Mouse (Mus musculus): ENCODE measurements around the gene Sde2. TPM values are rescaled to one million over a fixed set of nuclear protein-coding genes. Genes with fewer than 3 reads are reported as not detected.
A peak's percentile ranks its signal among the peaks of the same experiment; 100 is the strongest.

Sde2 gene
- polyA plus RNA-seq (2016; fragmentation: Nextera tagmentation; extraction: Ambion mirVana), result 30.7 and 32.3 TPM in 2 replicates

DNA sequence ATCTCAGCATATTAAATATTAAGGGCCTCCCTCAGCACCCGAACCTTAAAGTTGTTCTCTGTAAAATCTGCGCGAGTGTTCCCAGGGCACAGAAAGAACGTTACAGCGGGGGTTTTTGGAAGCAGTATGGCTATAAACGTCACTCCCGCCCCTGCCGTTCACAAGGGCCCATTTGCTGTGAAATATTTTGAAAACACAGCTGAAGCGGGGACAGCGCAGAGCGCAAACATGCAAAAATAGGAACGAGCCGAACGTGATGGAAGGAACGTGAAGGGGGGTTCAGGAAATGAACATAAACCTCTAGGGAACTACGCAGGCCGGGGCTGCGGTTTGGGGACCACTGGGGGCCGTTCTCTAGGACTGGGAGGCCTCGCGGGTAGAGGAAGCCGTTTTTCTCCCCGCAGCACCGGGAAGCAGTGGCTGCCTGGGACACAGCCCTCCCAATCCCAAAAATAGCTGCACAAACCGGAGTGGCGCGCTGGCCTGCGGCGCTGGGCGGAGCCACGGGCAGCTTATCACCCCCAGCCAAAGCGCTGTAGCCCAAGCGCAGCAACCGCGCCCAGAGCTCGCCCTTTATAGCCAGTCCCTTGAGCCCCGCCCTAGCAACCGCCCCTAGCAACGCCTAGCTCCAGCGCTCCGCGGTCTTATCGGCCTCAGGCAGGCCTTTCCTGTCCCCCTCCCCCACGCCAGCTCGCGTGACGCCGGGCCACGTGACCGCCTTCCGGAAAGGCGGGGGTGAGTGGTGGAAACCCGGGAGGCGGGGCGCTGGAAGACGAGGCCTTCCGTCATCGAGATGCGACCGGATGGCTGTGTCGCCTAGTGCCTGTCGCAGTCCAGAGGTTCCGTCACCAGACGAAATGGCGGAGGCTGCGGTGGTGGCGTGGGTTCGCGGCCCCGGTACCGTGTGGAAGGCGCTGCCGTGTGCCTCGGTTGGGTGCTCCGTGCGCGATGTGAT lies at the start of gene Sde2:
Sde2 (plus strand) TSS at position 812 of the 955 bp plus-strand sequence.
- peak within 1 kb of the TSS; percentile 82 for H3K4me2 ChIP-seq
- peak; percentile 98 for ATAC-seq (ENCODE audit: insufficient number of reproducible peaks, low FRiP score)
- WGBS, result 1% methylated on average over 77 of the region's 77 CpGs
- H3K9ac ChIP-seq, result peak within 1 kb of the TSS; percentile 90
- peaks cover 31% of the 10 kb centered on the region for H3K4me1 ChIP-seq (replicated peaks)
- peak within 1 kb of the TSS; percentile 84 for H3K4me3 ChIP-seq
- peak within 1 kb of the TSS; percentile 99 for H3K27ac ChIP-seq (ENCODE audit: poor library complexity, severe bottlenecking)
- peaks cover 5% of the 10 kb centered on the region for H3K36me3 ChIP-seq
- H3K9me3 ChIP-seq (replicated peaks), result no peaks in the 10 kb centered on the region
- H3K27me3 ChIP-seq (replicated peaks), result no peaks in the 10 kb centered on the region

GRCm38 (mm10) chr1:180801466-180801994 lies 49.4 kb upstream of the Sde2 start:
- Histone ChIP-seq H3K27ac (ENCODE audit: poor library complexity, severe bottlenecking) (0 out of 2 replicates have a peak overlapping the region, but pooled peaks have one; percentile 38), H3K9me3 (replicated peaks) (peaks cover 10% of the 10 kb centered on the region), H3K4me1 (replicated peaks) (peaks cover 7% of the 10 kb centered on the region; the same call in 1 of the 2 replicates), H3K27me3 (replicated peaks) (no peaks in the 10 kb centered on the region), H3K4me3 (no peak overlapping the region), H3K4me2 (no peak overlapping the region), H3K9ac (no peak overlapping the region), H3K36me3 (peaks cover 61% of the 10 kb centered on the region)
- WGBS, result 54% methylated on average over 3 of the region's 3 CpGs
- ATAC-seq (ENCODE audit: insufficient number of reproducible peaks, low FRiP score), result peak; percentile 44; the same call in 1 of the 2 replicates

GRCm38 (mm10) chr1:180803881-180804280 lies 47.0 kb upstream of the Sde2 start:
- Histone ChIP-seq H3K9me3 (replicated peaks) (0 out of 2 replicates have a peak, but pooled peaks cover 5% of the 10 kb centered on the region), H3K27ac (ENCODE audit: poor library complexity, severe bottlenecking) (no peak overlapping the region), H3K4me3 (no peak overlapping the region), H3K9ac (no peak overlapping the region), H3K36me3 (peaks cover 75% of the 10 kb centered on the region), H3K4me2 (no peak overlapping the region), H3K27me3 (replicated peaks) (no peaks in the 10 kb centered on the region), H3K4me1 (replicated peaks) (peaks cover 12% of the 10 kb centered on the region; the same call in 1 of the 2 replicates)
- no peak for ATAC-seq (ENCODE audit: insufficient number of reproducible peaks, low FRiP score)
- 91% methylated on average over 6 of the region's 6 CpGs for WGBS

GRCm38 (mm10) chr1:180808831-180809230 lies 42.1 kb upstream of the Sde2 start:
- peaks cover 20% of the 10 kb centered on the region for H3K4me1 ChIP-seq (replicated peaks)
- no peak overlapping the region for H3K27ac ChIP-seq (ENCODE audit: poor library complexity, severe bottlenecking)
- H3K9ac ChIP-seq, result no peak overlapping the region
- H3K9me3 ChIP-seq (replicated peaks), result no peaks in the 10 kb centered on the region
- WGBS, result 76% methylated on average over 5 of the region's 5 CpGs
- no peak overlapping the region for H3K4me2 ChIP-seq
- H3K36me3 ChIP-seq, result peaks cover 62% of the 10 kb centered on the region
- H3K27me3 ChIP-seq (replicated peaks), result no peaks in the 10 kb centered on the region
- no peak overlapping the region for H3K4me3 ChIP-seq
- no peak for ATAC-seq (ENCODE audit: insufficient number of reproducible peaks, low FRiP score)

DNA sequence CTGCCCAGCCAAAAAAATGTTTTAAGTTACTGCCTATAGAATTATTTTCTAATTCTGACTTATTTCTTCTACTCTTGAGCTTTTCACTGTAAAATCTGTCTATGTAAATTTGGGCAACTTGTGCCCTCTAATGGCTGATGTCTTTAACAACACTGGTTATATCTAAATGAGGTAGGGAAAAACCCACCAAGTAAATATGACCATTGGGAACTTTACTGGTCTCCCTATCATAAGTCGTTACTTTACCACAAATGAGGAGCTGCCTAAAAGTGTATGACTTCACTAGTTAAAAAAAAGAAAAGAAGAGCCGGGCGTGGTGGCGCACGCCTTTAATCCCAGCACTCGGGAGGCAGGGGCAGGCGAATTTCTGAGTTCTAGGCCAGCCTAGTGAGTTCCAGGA lies 40.0 kb upstream of the Sde2 start:
- H3K27ac ChIP-seq (ENCODE audit: poor library complexity, severe bottlenecking), result no peak overlapping the region
- peaks cover 34% of the 10 kb centered on the region for H3K4me1 ChIP-seq (replicated peaks)
- H3K9me3 ChIP-seq (replicated peaks), result no peaks in the 10 kb centered on the region
- peak overlapping the region; percentile 61 for H3K4me2 ChIP-seq
- no peaks in the 10 kb centered on the region for H3K27me3 ChIP-seq (replicated peaks)
- 76% methylated on average over 7 of the region's 7 CpGs for WGBS
- no peak overlapping the region; the same call in 1 of the 2 replicates for H3K9ac ChIP-seq
- H3K4me3 ChIP-seq, result peak overlapping the region; percentile 34
- ATAC-seq (ENCODE audit: insufficient number of reproducible peaks, low FRiP score), result no peak
- H3K36me3 ChIP-seq, result peaks cover 41% of the 10 kb centered on the region

DNA sequence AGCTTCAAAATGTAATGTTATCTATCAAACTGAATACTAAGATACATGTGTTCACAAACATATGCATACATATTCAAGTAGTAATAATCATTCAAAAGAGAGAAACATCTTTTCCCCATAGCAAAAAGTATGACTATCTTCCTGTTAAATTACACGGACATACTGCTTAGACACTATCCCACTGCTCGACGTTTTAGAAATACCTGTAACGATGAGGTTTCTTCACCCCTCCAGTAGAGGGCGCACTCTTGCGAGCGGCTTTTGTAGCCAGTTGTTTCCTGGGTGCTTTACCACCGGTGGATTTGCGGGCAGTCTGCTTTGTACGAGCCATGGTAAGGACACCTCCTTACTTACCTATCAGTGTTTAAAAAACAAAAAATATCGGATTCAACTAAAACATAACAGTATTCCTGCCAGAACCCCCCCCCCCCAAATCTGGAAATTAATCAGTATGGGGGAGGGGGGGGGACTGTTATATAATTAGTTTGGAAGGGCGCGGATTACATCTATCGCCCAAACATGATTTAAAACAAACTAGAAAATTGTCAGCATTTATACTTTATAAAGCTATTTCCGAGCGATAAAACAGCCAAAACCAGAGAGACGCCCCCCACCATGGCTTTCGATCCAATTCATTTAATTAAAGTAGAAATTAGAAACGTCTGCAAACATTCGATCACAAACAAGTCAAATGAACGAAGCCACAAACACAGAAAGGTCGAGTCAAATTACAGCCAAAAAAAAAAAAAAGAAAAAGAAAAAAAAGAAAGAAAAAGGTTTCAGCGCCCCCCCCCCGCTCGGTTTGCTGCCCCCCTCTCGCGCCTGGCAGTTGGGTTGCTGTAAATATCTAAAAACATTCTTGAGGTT lies 39.1 kb upstream of the Sde2 start:
- H3K4me1 ChIP-seq (replicated peaks), result peaks cover 34% of the 10 kb centered on the region
- H3K9me3 ChIP-seq (replicated peaks), result no peaks in the 10 kb centered on the region
- H3K27me3 ChIP-seq (replicated peaks), result no peaks in the 10 kb centered on the region
- H3K4me2 ChIP-seq, result peak overlapping the region; percentile 53
- ATAC-seq (ENCODE audit: insufficient number of reproducible peaks, low FRiP score), result no peak
- H3K36me3 ChIP-seq, result peaks cover 32% of the 10 kb centered on the region
- H3K9ac ChIP-seq, result peak overlapping the region; percentile 100
- peak overlapping the region; percentile 100 for H3K27ac ChIP-seq (ENCODE audit: poor library complexity, severe bottlenecking)
- WGBS, result 5% methylated on average over 27 of the region's 27 CpGs
- H3K4me3 ChIP-seq, result peak overlapping the region; percentile 93

DNA sequence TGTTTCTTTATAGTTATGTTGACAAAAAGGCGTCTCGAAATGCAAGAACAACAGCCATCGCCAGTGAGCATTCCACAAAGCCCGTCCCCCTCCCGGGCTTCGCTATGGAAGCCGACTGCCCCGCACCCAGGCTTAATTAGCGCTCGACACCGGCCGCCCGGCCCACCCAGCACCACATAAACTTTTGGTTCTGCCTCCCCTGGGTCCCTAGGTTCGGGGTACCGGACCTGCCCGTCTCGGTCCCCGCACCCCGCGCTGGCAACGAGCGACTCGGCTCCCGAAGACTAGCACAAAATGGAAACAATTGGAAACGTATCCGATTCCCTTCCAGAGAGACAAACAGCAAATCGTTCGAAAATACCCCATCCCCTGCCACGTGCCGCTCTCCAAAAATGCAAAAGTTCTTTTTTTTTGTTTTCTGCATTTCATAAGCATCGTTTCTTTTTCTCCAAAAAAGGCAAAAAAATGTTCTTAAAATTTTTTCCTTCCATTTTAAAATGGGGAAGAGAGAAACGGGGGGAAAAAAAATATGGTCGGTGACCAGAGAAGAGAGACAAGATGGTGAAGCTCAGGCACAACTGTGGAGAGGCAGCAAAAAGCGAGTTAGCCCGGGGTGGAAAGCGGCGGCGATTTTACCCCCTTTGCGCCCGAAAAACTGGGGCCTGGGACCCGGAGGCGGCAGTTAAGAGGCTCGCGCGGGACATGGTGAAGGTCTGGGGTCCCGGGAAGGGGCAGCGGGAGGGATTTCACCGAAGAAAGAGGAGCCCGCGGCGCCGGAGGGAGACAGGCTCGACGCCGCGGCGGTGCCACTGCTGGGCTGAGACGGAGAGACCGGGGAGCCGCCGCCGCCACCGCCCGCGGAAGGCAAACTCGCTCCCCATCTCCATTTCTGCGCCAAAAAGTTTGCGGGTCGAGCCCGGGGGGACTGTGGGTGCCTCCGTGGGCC lies 38.2 kb upstream of the Sde2 start:
- under 1% methylated on average over 69 of the region's 71 CpGs for WGBS
- Histone ChIP-seq H3K9me3 (replicated peaks) (no peaks in the 10 kb centered on the region), H3K4me2 (peak overlapping the region; percentile 76), H3K9ac (peak overlapping the region; percentile 100), H3K36me3 (peaks cover 25% of the 10 kb centered on the region), H3K27ac (ENCODE audit: poor library complexity, severe bottlenecking) (peak overlapping the region; percentile 100), H3K4me3 (peak overlapping the region; percentile 93), H3K4me1 (replicated peaks) (peaks cover 36% of the 10 kb centered on the region), H3K27me3 (replicated peaks) (no peaks in the 10 kb centered on the region)
- ATAC-seq (ENCODE audit: insufficient number of reproducible peaks, low FRiP score), result peak; percentile 36

DNA sequence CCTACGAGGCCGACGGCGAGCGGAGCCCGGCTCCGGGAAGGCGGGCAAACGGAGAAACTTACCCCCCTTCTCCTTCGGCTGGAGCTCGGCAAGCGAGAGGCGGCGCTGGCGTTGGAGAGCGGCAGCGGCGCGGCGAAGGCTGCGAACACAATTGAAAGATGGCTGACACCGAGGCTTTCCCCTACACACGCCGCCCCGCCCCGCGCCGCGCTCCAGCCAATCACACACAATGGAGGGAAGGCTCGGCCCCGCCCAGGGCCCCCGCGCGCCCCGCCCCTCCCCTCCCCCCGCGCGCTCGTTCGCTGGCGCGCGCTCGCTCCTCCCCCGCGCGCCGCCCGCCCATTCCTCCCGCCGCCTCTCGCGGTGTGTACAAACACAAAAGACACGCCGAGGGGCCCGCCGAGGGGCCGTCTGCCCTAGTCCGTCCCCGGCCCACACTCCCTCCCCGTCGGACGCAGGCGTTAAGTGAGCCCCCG lies 37.5 kb upstream of the Sde2 start:
- H3K27ac ChIP-seq (ENCODE audit: poor library complexity, severe bottlenecking), result peak overlapping the region; percentile 100
- H3K4me2 ChIP-seq, result peak overlapping the region; percentile 76
- peak overlapping the region; percentile 93 for H3K4me3 ChIP-seq
- WGBS, result 0% methylated on average over 41 of the region's 65 CpGs
- no peaks in the 10 kb centered on the region for H3K27me3 ChIP-seq (replicated peaks)
- peaks cover 40% of the 10 kb centered on the region for H3K4me1 ChIP-seq (replicated peaks)
- H3K36me3 ChIP-seq, result peaks cover 19% of the 10 kb centered on the region
- H3K9me3 ChIP-seq (replicated peaks), result no peaks in the 10 kb centered on the region
- peak; percentile 96 for ATAC-seq (ENCODE audit: insufficient number of reproducible peaks, low FRiP score)
- peak overlapping the region; percentile 100 for H3K9ac ChIP-seq

DNA sequence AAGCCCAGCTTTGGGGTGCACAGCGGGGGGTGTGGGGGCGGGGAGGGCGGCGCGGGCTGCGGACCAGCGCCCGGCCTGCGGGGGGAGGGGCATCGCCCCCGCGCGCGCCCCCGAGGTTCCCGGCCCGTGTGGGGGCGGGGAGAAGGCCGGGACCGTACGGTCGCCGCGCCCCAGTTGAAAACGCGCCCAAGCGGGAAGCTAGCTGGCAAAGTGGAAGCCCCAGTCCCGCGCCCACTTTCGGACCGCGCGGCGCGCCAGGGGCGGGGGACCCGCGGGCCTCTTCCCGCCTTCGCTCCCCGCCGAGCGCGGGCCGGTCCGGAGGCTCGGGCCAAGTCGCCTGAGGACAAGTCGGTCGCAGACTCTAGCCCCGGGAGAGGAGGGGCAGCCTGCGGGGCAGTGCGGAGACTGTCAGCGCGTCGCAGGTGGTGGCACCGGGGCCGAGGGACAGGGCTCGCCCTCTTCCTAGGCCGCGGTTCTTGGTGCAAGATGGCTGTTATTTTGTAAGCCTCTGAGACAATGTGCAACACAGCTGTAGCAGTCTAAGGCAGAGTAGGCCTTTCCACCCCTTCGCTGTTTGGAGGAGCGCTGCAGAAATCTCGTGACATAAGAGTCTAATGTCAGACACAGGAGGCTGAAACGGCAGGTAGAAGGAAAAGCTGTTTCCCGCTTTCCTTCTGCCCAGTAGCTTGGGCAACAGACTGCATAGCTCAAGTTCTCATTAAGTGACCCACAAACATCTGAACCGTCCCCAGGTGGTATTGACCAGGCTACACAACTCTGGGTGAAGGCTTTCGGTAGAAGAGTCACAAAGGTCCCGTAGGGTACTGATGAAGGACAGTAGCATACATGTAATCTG lies 36.8 kb upstream of the Sde2 start, which contains the start of gene H3f3a:
H3f3a (minus strand) TSS at position 59 of the 856 bp plus-strand sequence.
- H3K9me3 ChIP-seq (replicated peaks), result no peaks in the 10 kb centered on the region
- H3K27ac ChIP-seq (ENCODE audit: poor library complexity, severe bottlenecking), result peak within 1 kb of the TSS; percentile 100
- ATAC-seq (ENCODE audit: insufficient number of reproducible peaks, low FRiP score), result peak; percentile 83
- H3K4me2 ChIP-seq, result peak within 1 kb of the TSS; percentile 76
- H3K36me3 ChIP-seq, result peaks cover 15% of the 10 kb centered on the region
- 2% methylated on average over 63 of the region's 69 CpGs for WGBS
- H3K27me3 ChIP-seq (replicated peaks), result no peaks in the 10 kb centered on the region
- H3K4me3 ChIP-seq, result peak within 1 kb of the TSS; percentile 93
- peak within 1 kb of the TSS; percentile 100 for H3K9ac ChIP-seq
- peaks cover 36% of the 10 kb centered on the region for H3K4me1 ChIP-seq (replicated peaks)
